8 mouse cellular contexts compared by ENCODE assay signal in the genomic region with DNA sequence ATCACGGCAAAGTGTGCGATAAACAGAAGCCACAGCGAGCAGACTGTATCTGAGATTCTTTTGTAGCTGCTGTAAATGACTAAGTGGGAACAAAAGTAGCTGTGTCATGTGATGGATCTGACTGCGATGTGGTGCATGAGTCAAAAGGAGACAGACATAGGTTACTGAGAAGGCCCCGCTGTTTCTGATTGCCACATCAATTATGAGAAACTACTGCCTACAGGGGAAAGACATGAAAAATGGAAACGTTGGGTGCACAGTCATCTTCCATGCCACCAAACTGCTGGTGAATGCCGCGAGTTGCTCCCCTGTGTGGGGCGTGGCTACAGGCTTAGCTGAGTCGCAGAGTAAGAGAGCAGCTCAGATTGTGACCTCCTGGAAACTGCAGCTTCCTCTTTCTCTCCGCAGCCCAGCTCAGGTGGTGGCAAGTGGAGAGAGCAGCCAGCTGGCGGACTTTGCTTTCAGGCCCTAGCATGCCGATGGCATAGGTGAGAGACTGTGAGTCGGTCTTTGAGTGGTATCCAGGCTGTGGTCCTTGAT.
A peak's percentile ranks its signal among the peaks of the same experiment; 100 is the strongest.
DNase-seq lines count a peak whose midpoint lies in the region; ATAC-seq and TF ChIP-seq lines count a peak whose summit lies in the region.

No protein-coding gene starts in this region.

- no peak overlapping the region for H3K9ac ChIP-seq in kidney, postnatal 0 days (ENCODE audit: low read depth, low read length)
- no peak overlapping the region for H3K9ac ChIP-seq in midbrain, embryonic 15.5 days

- no peaks in the 10 kb centered on the region for H3K27me3 ChIP-seq in heart, embryonic 10.5 days (ENCODE audit: insufficient read depth, poor library complexity, severe bottlenecking)
- no peaks in the 10 kb centered on the region for H3K27me3 ChIP-seq in kidney, postnatal 0 days (ENCODE audit: insufficient read depth, low read length)
- H3K27me3 ChIP-seq in midbrain, embryonic 15.5 days (replicated peaks): no peaks in the 10 kb centered on the region

- H3K36me3 ChIP-seq in heart, embryonic 10.5 days: no peaks in the 10 kb centered on the region
- no peaks in the 10 kb centered on the region for H3K36me3 ChIP-seq in kidney, postnatal 0 days (ENCODE audit: insufficient read depth, low read length)
- no peaks in the 10 kb centered on the region for H3K36me3 ChIP-seq in midbrain, embryonic 15.5 days (replicated peaks)

- TF ChIP-seq CTCF in kidney, postnatal 0 days (IDR thresholded peaks at IDR 0.05; ENCODE audit: low read depth): no peak

- ATAC-seq in kidney, postnatal 0 days (replicated peaks; ENCODE audit: low FRiP score, low read depth): peak; percentile 54; the same call in 1 of the 2 replicates
- peak; percentile 72 for ATAC-seq in midbrain, embryonic 15.5 days (replicated peaks)

- WGBS in heart, embryonic 10.5 days: 10% methylated on average over 14 of the region's 14 CpGs
- WGBS in kidney, postnatal 0 days: 20% methylated on average over 14 of the region's 14 CpGs
- WGBS in midbrain, embryonic 15.5 days: 9% methylated on average over 14 of the region's 14 CpGs

- DNase-seq in 3T3-L1 (ENCODE audit: low read depth, low spot score): peak; percentile 94
- peak; percentile 24 to 38 for DNase-seq in CD8-positive naive resting alpha-beta T cell, adult 2 months (ENCODE audit: low read depth in 2 of 2, low spot score in 2 of 2)
- peak; percentile 48 for DNase-seq in cerebellum, adult 8-10 months
- no peak for DNase-seq in heart, embryonic 10.5 days (ENCODE audit: low spot score)
- peak; percentile 18 for DNase-seq in kidney, postnatal 0 days (ENCODE audit: low spot score)
- DNase-seq in thymus, postnatal 25 days: peak; percentile 63
- DNase-seq in frontal cortex, postnatal 25 days (ENCODE audit: low spot score in 2 of 2): no peak

- H3K4me3 ChIP-seq in heart, embryonic 10.5 days: peak overlapping the region; percentile 52
- H3K4me3 ChIP-seq in kidney, postnatal 0 days (replicated peaks; ENCODE audit: low read depth, low read length): 0 out of 2 replicates have a peak overlapping the region, but pooled peaks have one; percentile 6
- peak overlapping the region; percentile 21 for H3K4me3 ChIP-seq in midbrain, embryonic 15.5 days

- H3K27ac ChIP-seq in heart, embryonic 10.5 days: peak overlapping the region; percentile 56
- H3K27ac ChIP-seq in kidney, postnatal 0 days: no peak overlapping the region
- peak overlapping the region; percentile 69 for H3K27ac ChIP-seq in midbrain, embryonic 15.5 days

- no peaks in the 10 kb centered on the region for H3K9me3 ChIP-seq in heart, embryonic 10.5 days
- H3K9me3 ChIP-seq in kidney, postnatal 0 days (replicated peaks; ENCODE audit: low read length): no peaks in the 10 kb centered on the region
- H3K9me3 ChIP-seq in midbrain, embryonic 15.5 days: no peaks in the 10 kb centered on the region

- H3K4me1 ChIP-seq in heart, embryonic 10.5 days: peaks cover 4% of the 10 kb centered on the region; the same call in 1 of the 2 replicates
- H3K4me1 ChIP-seq in kidney, postnatal 0 days (replicated peaks; ENCODE audit: insufficient read depth, low read length): no peaks in the 10 kb centered on the region
- peaks cover 16% of the 10 kb centered on the region for H3K4me1 ChIP-seq in midbrain, embryonic 15.5 days

- peak overlapping the region; percentile 45; the same call in 1 of the 2 replicates for H3K4me2 ChIP-seq in kidney, postnatal 0 days (ENCODE audit: low read length)
- H3K4me2 ChIP-seq in midbrain, embryonic 15.5 days: peak overlapping the region; percentile 48

Comparison
In these comparisons a context has a peak if more than half of its experiments do, and no peak if none do; other contexts are left out.
1. DNase-seq: peak in 3T3-L1 (single experiment), CD8-positive naive resting alpha-beta T cell, adult 2 months (2 of 2), cerebellum, adult 8-10 months (single experiment), kidney, postnatal 0 days (single experiment) and thymus, postnatal 25 days (single experiment); none in heart, embryonic 10.5 days (single experiment) and frontal cortex, postnatal 25 days (0 of 2).
2. Peak in every context shown above with its lines, with median percentiles within 50 percentile points of each other: H3K4me3 ChIP-seq.